Mouse (Mus musculus) E14TG2a.4 (cell line): ENCODE results near the gene Pola1.

Source experiments
- CTCF ChIP-seq: conservative IDR thresholded peaks from 2 replicates; pipeline ENCODE4 v1.5.1; 2014; ENCODE audit warnings: low read length
- NANOG ChIP-seq: IDR thresholded peaks from 2 replicates; pipeline ENCODE4 v1.6.1; 2014; ENCODE audit warnings: borderline replicate concordance, low read length, mixed read lengths
- POU5F1 ChIP-seq: IDR thresholded peaks from 2 replicates; pipeline ENCODE4 v1.6.1; 2014; ENCODE audit warnings: low read length, borderline replicate concordance

- TF ChIP-seq NANOG (no peak), CTCF (no peak), POU5F1 (no peak)
These were observed 92.2 kb downstream of the Pola1 start for GRCm38 (mm10) chrX:93539779-93540178.
